Mouse (Mus musculus) lung, adult 10 weeks (tissue): ENCODE measurements around the gene Slc2a6. TPM values are rescaled to one million over a fixed set of nuclear protein-coding genes. Genes with fewer than 3 reads are reported as not detected.

Source experiments
- polyA plus RNA-seq: library from polyadenylated mRNA; stranded (reverse); fragments of 350-450 nt; fragmentation: Illumina TruSeq; extraction: RNeasy Lipid Tissue Mini Kit (QIAGEN cat#74804); gene quantifications from one replicate; pipeline ENCODE4 v1.2.3, GENCODE M21; 2014; ENCODE audit warnings: low read depth, low replicate concordance; ENCODE audit not compliant: insufficient read depth

Slc2a6 gene
- 2.3 TPM for polyA plus RNA-seq

DNA sequence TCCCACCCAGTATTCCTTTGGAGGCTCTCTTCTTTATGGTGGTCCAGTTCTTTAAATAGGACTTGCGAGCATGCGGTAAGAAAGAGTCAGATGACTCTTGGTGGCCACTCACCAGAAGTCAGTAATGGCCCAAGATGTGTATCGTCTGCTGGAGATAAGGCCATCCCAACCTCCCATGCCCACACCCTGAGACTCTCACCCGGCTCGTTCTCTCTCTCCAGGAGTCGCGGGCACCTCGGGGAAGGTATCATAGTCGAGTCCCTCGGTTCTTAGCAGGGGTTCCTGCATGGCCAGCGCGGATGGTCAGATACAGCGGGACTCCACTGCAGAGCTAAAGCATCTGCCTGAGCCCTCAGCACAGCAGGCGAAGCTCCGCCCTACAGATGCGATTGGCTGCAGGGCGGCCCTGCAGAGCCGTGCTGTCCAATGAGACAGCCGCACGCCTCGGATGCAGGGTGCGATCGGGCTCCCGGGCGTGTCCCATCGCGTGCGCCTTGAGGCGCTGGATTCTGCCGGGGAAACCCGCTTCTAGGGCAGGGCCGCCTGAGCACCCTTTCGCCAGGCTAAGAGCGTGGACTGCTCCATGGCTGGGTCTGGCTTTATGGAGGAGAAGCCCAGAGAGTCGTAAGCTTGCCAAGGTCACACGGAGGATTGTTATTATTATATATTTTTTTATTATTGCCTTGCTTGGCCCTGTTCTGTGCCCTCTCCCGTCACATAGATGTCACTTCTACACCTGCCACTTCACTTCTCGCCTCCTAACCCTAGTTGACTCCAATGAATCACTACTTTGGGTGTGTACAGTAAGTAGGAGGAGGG is at the start of gene Slc2a6:
Slc2a6 (minus strand) TSS at position 381 of the 819 bp plus-strand sequence.

DNA sequence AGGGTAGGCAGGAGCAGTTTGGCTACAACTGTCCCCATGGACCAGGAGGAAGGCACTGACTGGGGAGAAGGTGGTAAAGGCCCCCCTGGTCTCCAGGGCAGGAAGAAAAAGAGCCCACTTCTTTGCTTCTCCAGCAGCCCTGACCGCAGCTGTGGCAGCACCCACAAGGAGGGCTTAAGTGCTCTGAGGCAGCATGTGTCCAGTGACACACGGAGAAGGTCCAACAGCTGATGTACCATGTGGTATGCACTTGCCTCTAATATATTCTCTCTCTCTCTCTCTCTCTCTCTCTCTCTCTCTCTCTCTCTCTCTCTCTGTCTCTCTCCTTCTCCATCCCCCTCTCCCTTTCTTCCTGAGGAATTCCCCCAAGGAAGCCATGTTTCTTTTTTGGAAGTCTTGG is 44.2 kb upstream of the Slc2a6 start, which contains the start of gene Mymk:
Mymk (minus strand) TSS at position 202 of the 400 bp plus-strand sequence.

DNA sequence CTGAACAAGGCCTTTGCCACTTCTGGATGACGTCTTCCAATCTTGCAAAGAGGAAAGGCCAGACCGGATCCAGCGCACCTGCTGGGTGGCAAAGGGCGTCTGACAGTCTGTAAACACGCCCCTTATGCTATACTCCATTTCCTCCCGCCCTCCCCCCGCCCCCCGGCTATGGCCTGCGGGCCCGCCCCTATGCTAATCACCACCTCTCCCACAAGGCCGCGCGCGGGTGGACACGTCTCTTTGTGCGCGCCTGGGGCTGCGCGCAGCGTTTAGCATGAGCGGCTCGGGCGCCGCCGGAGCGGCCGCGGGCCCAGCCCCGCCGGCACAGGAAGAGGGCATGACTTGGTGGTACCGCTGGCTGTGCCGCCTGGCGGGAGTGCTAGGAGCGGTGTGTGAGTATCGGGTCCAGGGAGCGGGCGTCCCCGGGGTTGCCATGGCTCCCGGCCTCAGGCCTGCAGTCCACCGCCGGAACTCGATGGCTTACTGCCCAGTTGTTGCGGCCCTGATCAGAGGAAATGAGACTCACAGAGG is 18.0 kb downstream of the Slc2a6 start, which contains the start of gene Cacfd1:
Cacfd1 (plus strand) TSS at position 213 of the 531 bp plus-strand sequence.

DNA sequence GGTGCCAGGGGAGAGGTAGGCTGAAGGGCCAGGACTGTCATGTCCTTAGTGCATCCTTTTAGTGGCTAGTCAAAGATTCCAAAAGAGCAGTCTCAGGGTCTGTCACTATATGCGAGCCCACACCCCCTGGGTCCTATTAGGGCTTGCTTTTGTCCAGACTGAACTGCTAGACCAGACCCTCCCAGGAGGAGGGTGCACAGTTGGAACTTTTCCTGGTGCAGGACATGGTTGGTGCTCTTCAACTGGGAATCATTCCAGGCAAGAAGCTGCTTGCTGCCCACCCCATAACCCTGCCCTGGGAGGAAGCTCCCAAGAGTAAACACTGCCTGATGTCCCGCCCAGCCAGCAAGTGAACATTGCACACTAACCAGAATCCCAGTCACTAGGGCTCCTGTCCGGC is 54.7 kb downstream of the Slc2a6 start, which contains the start of gene Adamts13:
Adamts13 (plus strand) TSS at position 301 of the 400 bp plus-strand sequence.

Other genes starting within 250 kb of the Slc2a6 start
- not detected for gene Abo, start 163.0 kb downstream of the Slc2a6 start, polyA plus RNA-seq
- 10.8 TPM for gene Surf6, start 125.1 kb downstream of the Slc2a6 start, polyA plus RNA-seq
- gene Med22, start 117.3 kb downstream of the Slc2a6 start, polyA plus RNA-seq, result 21.4 TPM
- 1,186 TPM for gene Rpl7a, start 117.2 kb downstream of the Slc2a6 start, polyA plus RNA-seq
- 19.5 TPM for gene Surf2, start 111.6 kb downstream of the Slc2a6 start, polyA plus RNA-seq
- gene Surf1, start 111.5 kb downstream of the Slc2a6 start, polyA plus RNA-seq, result 65.1 TPM
- gene Surf4, start 94.1 kb downstream of the Slc2a6 start, polyA plus RNA-seq, result 80.2 TPM
- gene Stkld1, start 94.0 kb downstream of the Slc2a6 start, polyA plus RNA-seq, result 0.17 TPM
- gene Rexo4, start 63.6 kb downstream of the Slc2a6 start, polyA plus RNA-seq, result 23.4 TPM
- gene Adamts13, start 54.6 kb downstream of the Slc2a6 start, polyA plus RNA-seq, result 0.21 TPM
- gene Cacfd1, start 18.1 kb downstream of the Slc2a6 start, polyA plus RNA-seq, result 25.7 TPM
- gene Mymk, start 44.2 kb upstream of the Slc2a6 start, polyA plus RNA-seq, result 0.33 TPM
- gene Adamtsl2, start 51.4 kb upstream of the Slc2a6 start, polyA plus RNA-seq, result 50.5 TPM
- not detected for gene Fam163b, start 114.5 kb upstream of the Slc2a6 start, polyA plus RNA-seq
- gene Dbh, start 137.2 kb upstream of the Slc2a6 start, polyA plus RNA-seq, result not detected
- 5.7 TPM for gene Sardh, start 220.3 kb upstream of the Slc2a6 start, polyA plus RNA-seq